Mouse (Mus musculus): Measurements from ENCODE around the gene Olfr984. TPM values are rescaled to one million over a fixed set of nuclear protein-coding genes. Genes with fewer than 3 reads are reported as not detected.

The Olfr984 gene
- total RNA-seq (2021) (not detected), polyA plus RNA-seq (2012; rRNA removed) (not detected in 2 replicates)
- long read RNA-seq, result 0 reads

- DNase-seq, result no peak
Measured at GRCm38 (mm10) chr9:40114106-40114505, at the start of gene Olfr984. Gene Olfr984 (minus strand): TSS chr9:40114206.

DNA sequence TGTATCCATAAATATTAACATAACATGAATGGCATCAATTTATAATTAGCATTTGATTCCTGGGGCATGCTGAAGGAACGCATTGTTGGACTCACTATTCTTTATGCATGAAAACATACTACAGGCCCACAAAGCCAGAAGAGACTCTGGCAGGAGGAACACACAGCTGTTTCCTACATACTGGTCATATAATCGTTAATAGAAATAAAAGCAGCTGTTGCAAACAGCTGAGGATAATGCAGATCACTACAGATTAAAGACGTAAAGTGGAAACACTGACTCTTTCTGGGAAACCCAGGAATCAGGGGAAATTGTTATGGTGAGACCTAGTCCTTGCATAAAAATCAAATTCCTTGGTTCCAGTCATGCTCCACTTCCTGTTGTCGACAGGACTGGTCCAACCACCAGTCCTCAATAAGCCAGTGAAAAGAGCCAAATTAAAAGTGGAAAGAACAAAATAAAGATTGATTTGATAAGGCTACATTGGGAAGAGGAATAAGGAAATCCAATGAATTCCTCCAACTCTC is 41.2 kb upstream of the Olfr984 start:
- no peak for DNase-seq

DNA sequence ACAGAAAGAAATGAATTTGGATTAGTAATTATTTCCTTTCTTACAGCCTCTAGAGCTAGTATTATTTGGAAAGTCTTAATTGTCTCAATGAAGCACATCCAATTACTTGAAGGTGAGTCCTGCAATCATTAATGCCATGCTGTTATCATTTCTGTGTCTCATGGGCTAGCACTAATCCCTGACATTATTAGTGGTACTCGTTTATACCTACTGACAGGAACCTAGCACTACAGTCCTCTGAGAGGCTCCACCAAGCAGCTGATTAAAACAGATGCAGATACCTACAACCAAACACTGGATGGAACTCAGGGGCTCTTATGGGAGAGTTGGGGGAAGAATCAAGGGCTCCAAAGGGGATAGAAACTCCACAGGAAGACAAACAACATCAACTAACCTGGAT is 27.5 kb upstream of the Olfr984 start:
- no peak for DNase-seq

- DNase-seq, result peak; percentile 20
Measured at GRCm38 (mm10) chr9:40139484-40139883, 25.5 kb upstream of the Olfr984 start.

DNA sequence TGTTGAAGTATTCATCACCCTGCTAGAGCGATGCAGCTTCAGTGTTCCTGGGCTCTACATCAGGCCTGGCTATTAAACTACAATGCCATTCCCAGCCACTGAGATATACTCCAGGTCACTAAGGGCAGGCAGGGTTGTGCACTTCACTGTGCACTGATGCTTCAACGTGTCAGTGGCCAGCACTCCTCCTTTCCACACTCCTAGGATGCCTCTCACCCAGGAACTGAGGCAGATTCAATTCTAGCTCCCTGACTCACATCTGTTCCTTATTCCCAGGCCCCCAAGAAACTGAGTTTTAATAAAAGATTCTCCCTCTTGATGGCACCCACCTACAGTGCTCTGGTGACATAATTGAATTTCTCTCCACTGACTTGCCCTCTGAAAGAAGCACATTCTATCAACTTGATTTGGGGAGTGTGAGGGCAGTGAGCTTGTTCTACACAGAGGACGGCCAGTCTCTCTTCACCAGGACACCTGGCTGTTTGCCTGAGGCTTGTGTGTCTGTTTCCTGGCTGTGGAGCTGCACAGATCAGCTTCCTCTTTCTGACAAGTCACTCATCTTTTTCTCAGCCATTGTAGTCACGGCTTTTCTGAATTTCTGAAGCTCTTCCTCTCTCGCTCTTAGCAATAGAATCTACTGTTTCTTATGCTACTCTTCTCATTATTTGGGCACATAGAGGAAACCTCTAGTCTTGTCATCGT is 23.1 kb upstream of the Olfr984 start:
- DNase-seq, result no peak

- peak; percentile 50 for DNase-seq
Measured at GRCm38 (mm10) chr9:40130556-40130955, 16.6 kb upstream of the Olfr984 start.

GRCm38 (mm10) chr9:40130084-40130483 is 16.1 kb upstream of the Olfr984 start, which contains the start of gene Olfr985:
Gene Olfr985 (minus strand): TSS chr9:40130184.
- DNase-seq, result no peak

GRCm38 (mm10) chr9:40117287-40117659 is 3.3 kb upstream of the Olfr984 start:
- no peak for DNase-seq

DNA sequence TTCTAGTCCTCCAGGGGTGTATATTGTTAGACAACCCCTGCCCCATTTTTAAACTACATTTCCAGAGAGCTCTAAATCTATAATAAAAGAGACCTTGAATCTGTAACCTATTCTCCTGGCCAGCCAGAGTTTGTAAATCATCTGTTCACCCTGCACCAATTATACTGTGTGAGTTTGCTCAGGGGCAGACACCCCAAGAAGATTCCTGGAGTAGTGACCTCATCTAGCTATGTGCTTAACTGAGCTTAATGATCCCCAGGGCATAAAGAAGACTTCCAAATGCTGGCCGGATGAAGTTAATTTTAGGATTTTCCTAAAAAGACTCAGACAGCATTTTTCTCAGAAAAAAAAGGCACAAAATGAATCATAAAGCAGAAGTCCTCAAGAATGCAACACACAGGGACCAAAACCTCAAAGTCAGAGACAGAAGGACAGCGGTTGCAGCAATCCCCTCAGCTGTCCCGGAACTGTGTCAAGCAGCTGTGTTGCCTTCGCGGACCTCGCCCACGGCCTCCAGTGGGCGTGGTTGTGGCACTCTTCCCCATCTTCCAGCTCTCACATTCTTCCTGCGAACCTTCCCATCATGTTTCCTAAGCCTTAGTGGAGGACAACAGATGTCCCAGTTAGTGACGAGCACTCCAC is 2.8 kb upstream of the Olfr984 start:
- DNase-seq, result peak; percentile 68

GRCm38 (mm10) chr9:40094769-40095168 is 19.2 kb downstream of the Olfr984 start:
- no peak for DNase-seq

GRCm38 (mm10) chr9:40093495-40093894 is 20.5 kb downstream of the Olfr984 start, which contains the start of gene Olfr983:
Gene Olfr983 (minus strand): TSS chr9:40093595.
- no peak for DNase-seq

GRCm38 (mm10) chr9:40073529-40073928 is 40.5 kb downstream of the Olfr984 start, which contains the start of gene Olfr982:
Gene Olfr982 (plus strand): TSS chr9:40073829.
- no peak for DNase-seq

DNA sequence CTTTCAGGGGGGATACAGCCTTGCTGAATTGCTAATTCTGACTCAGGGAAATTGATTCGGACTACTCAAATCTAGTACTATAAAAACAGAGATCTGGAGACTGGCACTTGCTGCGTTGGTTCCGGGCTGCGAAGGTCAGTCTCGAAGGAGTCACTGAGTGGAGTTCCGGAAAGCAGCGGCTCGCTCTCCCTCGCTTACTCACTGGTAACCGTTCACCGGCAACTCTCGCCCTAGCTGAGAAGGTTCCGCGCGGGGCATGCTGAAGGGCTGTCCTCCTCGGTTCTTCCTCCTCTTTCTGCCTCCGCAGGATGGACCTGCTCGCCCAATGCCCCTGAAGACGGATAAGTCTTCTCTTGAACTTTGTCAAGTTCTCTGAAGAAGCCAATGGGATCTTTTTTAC is 63.9 kb downstream of the Olfr984 start:
- DNase-seq, result no peak

Other genes starting within 250 kb of the Olfr984 start
- gene Olfr972, start 247.8 kb downstream of the Olfr984 start, total RNA-seq (2021), result not detected
- gene Olfr972, start 247.8 kb downstream of the Olfr984 start, polyA plus RNA-seq (2012; rRNA removed), result not detected in 2 replicates
- not detected for gene Olfr229, start 206.9 kb downstream of the Olfr984 start, total RNA-seq (2021)
- gene Olfr229, start 206.9 kb downstream of the Olfr984 start, polyA plus RNA-seq (2012; rRNA removed), result not detected in 2 replicates
- not detected for gene Olfr974, start 176.7 kb downstream of the Olfr984 start, total RNA-seq (2021)
- gene Olfr974, start 176.7 kb downstream of the Olfr984 start, polyA plus RNA-seq (2012; rRNA removed), result not detected in 2 replicates
- under 1 TPM in 1 of 2 experiments, not detected in 1; 0.10 TPM for gene Olfr975, start 162.2 kb downstream of the Olfr984 start, total RNA-seq (2021)
- not detected in 2 replicates for gene Olfr975, start 162.2 kb downstream of the Olfr984 start, polyA plus RNA-seq (2012; rRNA removed)
- not detected for gene Olfr976, start 153.1 kb downstream of the Olfr984 start, total RNA-seq (2021)
- gene Olfr976, start 153.1 kb downstream of the Olfr984 start, polyA plus RNA-seq (2012; rRNA removed), result not detected in 2 replicates
- gene Olfr978, start 122.1 kb downstream of the Olfr984 start, total RNA-seq (2021), result not detected
- gene Olfr978, start 122.1 kb downstream of the Olfr984 start, polyA plus RNA-seq (2012; rRNA removed), result not detected in 2 replicates
- gene Olfr979, start 110.7 kb downstream of the Olfr984 start, total RNA-seq (2021), result not detected
- not detected in 2 replicates for gene Olfr979, start 110.7 kb downstream of the Olfr984 start, polyA plus RNA-seq (2012; rRNA removed)
- gene Olfr980, start 104.6 kb downstream of the Olfr984 start, total RNA-seq (2021), result not detected
- not detected in 2 replicates for gene Olfr980, start 104.6 kb downstream of the Olfr984 start, polyA plus RNA-seq (2012; rRNA removed)
- gene Olfr981, start 92.7 kb downstream of the Olfr984 start, total RNA-seq (2021), result not detected
- gene Olfr981, start 92.7 kb downstream of the Olfr984 start, polyA plus RNA-seq (2012; rRNA removed), result not detected in 2 replicates
- not detected for gene Olfr982, start 40.4 kb downstream of the Olfr984 start, total RNA-seq (2021)
- not detected in 2 replicates for gene Olfr982, start 40.4 kb downstream of the Olfr984 start, polyA plus RNA-seq (2012; rRNA removed)
- not detected for gene Olfr983, start 20.6 kb downstream of the Olfr984 start, total RNA-seq (2021)
- gene Olfr983, start 20.6 kb downstream of the Olfr984 start, polyA plus RNA-seq (2012; rRNA removed), result not detected in 2 replicates
- not detected for gene Olfr985, start 16.0 kb upstream of the Olfr984 start, total RNA-seq (2021)
- not detected in 2 replicates for gene Olfr985, start 16.0 kb upstream of the Olfr984 start, polyA plus RNA-seq (2012; rRNA removed)
- gene Tmem225, start 33.9 kb upstream of the Olfr984 start, total RNA-seq (2021), result not detected
- gene Tmem225, start 33.9 kb upstream of the Olfr984 start, polyA plus RNA-seq (2012; rRNA removed), result not detected in 2 replicates
- gene Olfr986, start 66.7 kb upstream of the Olfr984 start, total RNA-seq (2021), result not detected
- not detected in 2 replicates for gene Olfr986, start 66.7 kb upstream of the Olfr984 start, polyA plus RNA-seq (2012; rRNA removed)
- 1 to 10 TPM; 4.6 to 5.0 TPM for gene Zfp202, start 78.1 kb upstream of the Olfr984 start, total RNA-seq (2021)
- 0.81 and 1.5 TPM in 2 replicates for gene Zfp202, start 78.1 kb upstream of the Olfr984 start, polyA plus RNA-seq (2012; rRNA removed)
- 1 to 10 TPM; 5.2 to 8.3 TPM for gene Scn3b, start 155.0 kb upstream of the Olfr984 start, total RNA-seq (2021)
- gene Scn3b, start 155.0 kb upstream of the Olfr984 start, polyA plus RNA-seq (2012; rRNA removed), result 0.88 and 0.90 TPM in 2 replicates

Data from adrenal gland, adult 2 months (tissue).